Mouse (Mus musculus) kidney, adult 11 months (tissue): Measurements from ENCODE around the gene Cdk10.
A peak's percentile ranks its signal among the peaks of the same experiment; 100 is the strongest.
"Not testable (repeated sequence)": the region's sequence is repeated elsewhere in the genome, so short reads cannot be mapped to it uniquely, and the experiment has no call there.

ENCODE experiments used
- DNase-seq: peaks from one replicate; pipeline ENCODE4 v3.0.0; 2022

The Cdk10 gene

DNA sequence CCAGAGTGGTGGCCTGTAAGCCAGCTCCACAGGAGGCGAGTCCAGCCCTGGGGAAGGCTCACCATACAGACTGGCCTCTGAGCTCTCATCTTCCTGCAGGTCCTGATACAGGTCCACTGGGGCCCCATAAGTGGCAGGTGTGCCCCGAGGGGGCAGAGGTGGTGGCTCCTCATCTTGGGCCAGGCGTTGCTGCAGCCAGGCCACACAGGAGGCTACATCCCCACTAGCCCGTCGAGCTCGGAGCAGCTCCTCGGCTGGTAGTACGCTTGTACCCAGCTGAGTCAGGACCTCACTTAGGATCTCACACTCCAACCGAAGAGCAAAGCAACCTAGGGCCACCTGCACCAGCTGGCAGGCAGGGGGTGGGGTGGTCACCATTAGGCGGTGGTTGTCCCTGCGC is 9.1 kb downstream of the Cdk10 start:
- no peak for DNase-seq

- DNase-seq: no peak
Measured at GRCm38 (mm10) chr8:123234918-123235519, 10.4 kb downstream of the Cdk10 start.

DNA sequence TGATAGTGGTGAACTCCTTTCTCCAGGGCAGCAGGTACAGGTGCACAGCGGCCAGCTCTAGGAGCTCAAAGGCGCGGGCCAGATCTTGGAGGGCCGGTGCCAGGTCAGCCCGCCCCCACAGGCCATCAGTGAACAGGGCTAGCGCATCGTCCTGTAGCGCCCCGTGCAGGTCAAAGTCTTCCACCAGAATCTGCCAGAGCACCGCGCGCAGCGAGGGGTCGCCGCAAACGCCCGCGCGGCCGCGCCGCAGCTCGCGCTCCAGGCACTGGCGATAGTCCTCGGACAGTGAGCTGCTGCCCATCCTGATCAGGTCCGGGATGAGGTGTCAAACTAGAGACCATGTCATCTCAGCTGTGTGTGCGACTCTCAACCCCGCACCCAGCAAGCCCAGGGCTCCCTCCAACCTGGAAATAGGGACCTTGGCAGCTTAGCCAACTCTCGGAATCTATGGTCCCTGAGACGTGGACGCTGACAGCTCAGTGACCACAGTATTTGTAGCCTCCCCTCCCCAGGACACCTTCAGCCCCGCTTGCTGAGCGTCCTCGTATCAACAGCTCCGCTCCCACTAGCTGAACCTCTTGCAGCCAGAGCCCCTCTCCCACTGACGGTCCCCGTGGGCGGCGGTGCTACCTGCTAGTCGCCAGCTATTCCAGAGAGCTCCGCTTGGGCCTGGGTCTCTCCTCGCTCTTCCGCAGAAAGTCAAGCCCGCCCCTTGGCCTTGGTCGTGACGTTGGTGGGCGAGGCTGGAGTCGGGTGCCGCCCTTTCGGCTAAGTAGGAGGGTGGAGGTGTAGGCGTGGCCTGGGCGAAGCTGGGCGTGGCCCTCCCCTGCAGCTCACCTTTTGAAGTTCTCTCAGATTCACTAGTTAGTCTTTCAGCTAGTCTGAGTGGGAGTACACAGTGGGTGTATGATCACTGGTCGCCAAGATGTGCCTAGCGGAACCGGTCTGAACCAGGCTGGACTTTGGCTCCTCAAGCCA is 11.2 kb downstream of the Cdk10 start, which contains the start of gene Spata2l:
Spata2l (minus strand) TSS at position 714 of the 978 bp plus-strand sequence.
- peak; percentile 96 for DNase-seq

DNA sequence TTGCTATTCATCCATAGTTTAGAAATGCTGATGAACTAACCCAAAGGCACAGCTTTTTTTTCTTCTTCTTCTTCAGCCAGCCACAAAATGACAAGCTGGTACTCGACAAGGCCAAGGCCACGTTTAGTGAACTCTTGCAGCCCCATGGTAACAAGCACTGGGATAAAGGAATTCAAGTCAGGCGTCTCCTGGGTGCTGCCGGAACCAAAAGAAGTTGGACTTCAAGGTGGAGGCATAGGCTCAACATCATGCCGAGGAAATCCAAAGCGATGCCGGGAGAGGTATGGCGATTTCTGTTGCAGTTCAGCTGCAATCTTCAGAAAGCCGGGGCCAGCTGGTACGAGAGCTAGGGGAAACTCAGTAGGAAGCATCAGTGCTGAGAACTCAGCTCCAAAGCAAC is 14.8 kb downstream of the Cdk10 start:
- DNase-seq: no peak

DNA sequence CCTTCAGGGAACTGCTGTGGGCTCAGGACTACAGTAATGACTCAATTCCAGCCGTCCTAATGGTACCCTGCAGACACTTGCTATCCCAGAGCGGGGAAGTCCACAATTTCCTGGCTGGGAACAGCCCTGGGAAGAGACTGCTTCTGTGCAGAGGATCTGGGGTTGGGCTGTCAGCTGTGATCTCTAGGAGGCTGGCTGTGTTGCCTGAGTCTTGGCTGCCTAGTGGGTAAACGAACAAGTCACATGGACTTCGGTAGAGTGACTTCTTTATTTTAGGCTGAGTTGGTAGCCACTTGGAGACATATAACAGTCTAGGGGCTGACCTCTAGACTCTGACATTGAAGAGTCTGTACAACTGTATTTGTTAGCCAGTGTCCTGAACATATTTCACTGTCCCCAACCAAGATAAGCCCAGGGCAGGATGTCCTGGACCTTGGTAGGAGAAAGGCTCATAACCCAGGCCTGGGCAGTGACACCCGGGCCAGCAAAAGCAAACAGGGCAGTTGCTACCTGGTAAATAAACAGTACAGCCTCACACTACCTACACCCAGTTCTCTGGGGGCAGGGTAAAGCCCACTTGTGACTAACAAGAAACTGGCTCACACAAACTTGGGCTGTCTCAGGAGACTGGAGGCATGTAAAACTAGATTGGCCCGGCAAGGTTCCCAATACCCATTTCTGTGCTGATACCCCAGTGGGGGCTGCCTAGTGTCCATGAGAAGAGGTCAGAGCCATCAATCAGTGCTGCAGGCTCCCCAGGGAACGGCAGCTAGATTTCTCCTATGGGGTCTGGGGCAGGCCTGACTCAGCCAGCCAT is 17.7 kb downstream of the Cdk10 start:
- no peak for DNase-seq

GRCm38 (mm10) chr8:123243053-123243452 is 18.4 kb downstream of the Cdk10 start:
- no peak for DNase-seq

GRCm38 (mm10) chr8:123244382-123244781 is 19.7 kb downstream of the Cdk10 start:
- peak; percentile 76 for DNase-seq

GRCm38 (mm10) chr8:123245543-123245942 is 20.9 kb downstream of the Cdk10 start:
- DNase-seq: no peak

DNA sequence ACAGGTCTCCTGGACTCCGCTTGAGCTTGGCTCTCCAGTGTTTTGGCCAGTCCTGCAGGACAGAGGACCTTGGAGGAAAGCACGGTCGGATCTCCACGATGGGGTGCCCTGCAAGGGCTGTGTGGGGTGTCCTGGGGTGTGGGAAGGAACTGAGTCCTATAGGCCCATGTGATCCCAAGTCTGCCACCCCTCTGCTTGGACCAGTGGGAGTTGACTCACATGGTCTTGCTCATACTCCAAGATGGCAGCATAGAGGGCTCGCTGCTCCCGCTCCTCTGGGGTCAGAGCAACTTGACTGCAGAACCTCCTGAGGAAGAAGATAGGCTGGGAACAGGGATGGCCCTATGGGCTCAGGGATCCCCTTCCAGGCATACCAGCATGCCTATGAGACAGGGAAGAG is 23.1 kb downstream of the Cdk10 start:
- DNase-seq: no peak

DNA sequence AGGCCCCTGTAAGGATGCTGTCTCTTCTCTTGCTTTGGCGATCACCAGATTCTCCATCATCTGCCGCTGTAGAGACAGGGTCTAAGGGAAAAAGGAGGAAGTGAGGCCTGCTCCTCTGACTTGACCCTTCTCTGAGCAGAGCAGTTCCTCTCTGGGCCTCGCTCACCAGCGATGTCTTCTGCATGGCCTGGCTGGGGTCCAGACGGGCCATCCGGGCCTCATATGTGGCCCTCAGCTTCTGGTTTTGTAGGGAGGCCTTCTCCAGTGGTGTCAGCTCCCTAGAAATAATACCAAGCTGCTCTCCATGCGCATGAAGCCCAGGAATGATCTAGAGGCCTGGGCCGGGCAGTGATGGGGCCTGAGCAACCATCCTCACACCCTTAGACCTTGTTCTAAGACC is 24.0 kb downstream of the Cdk10 start:
- DNase-seq: no peak

- DNase-seq: no peak
Measured at GRCm38 (mm10) chr8:123250940-123251339, 26.3 kb downstream of the Cdk10 start.

- no peak for DNase-seq
Measured at GRCm38 (mm10) chr8:123252925-123253324, 28.3 kb downstream of the Cdk10 start.

GRCm38 (mm10) chr8:123253451-123254098 is 28.9 kb downstream of the Cdk10 start:
- no peak for DNase-seq

GRCm38 (mm10) chr8:123254099-123254885 is 29.6 kb downstream of the Cdk10 start, which contains the start of the genes Zfp276 and Vps9d1:
Gene Zfp276, plus strand, starts transcription at chr8:123254195.
Gene Vps9d1, minus strand, starts transcription at chr8:123254348.
- peak; percentile 69 for DNase-seq

- DNase-seq: no peak
Measured at GRCm38 (mm10) chr8:123255170-123255569, 30.5 kb downstream of the Cdk10 start.

GRCm38 (mm10) chr8:123257114-123257513 is 32.5 kb downstream of the Cdk10 start:
- no peak for DNase-seq

GRCm38 (mm10) chr8:123257593-123257992 is 33.0 kb downstream of the Cdk10 start:
- DNase-seq: not testable (repeated sequence)

GRCm38 (mm10) chr8:123267926-123268656 is 43.4 kb downstream of the Cdk10 start:
- peak; percentile 59 for DNase-seq

DNA sequence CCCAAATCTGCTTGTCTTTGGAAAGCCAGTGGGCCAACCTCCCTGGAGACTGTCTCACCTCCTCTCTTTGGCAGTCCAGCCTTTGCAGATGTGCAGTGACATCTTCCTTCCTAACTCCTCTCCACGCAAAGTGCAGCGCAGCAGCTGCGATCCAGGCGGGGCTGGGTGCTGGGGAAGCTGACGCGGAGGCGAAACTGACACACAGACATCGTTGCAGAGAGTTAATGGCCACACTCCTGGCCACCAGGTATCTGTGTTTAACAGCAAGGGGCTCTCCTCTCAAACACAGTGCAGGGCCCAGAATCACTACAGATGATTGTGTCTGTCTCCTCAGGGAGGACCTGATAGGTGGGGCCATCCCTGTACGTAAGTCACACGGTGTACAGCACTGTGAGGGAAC is 46.5 kb downstream of the Cdk10 start:
- DNase-seq: no peak

DNA sequence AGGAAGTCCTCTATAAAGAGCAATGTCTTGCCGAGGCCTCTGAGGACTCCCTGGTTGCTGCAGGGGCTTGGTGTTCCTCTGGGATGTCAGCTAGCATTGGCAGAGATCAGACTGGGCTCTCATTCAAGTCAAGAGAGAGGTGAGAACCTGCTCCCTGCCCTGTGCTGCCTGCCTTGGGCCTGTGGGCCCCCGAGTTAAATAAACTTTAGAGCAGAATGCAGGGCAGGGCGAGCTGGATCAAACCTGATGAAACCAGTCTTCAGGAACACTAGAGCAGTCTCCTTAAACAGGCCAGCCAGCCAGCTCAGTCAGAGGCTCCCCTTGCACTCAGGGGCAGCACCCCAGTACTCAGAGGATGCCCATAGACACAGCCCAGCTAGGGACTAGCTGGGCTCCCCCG is 47.3 kb downstream of the Cdk10 start:
- peak; percentile 32 for DNase-seq

GRCm38 (mm10) chr8:123274447-123274846 is 49.8 kb downstream of the Cdk10 start:
- no peak for DNase-seq
